Mouse (Mus musculus): ENCODE measurements around the gene Thada. TPM values are rescaled to one million over a fixed set of nuclear protein-coding genes. Genes with fewer than 3 reads are reported as not detected.

Thada gene
- total and polyA plus RNA-seq, 3 experiments = 17.3 to 26.7 (median 22.2) TPM

DNA sequence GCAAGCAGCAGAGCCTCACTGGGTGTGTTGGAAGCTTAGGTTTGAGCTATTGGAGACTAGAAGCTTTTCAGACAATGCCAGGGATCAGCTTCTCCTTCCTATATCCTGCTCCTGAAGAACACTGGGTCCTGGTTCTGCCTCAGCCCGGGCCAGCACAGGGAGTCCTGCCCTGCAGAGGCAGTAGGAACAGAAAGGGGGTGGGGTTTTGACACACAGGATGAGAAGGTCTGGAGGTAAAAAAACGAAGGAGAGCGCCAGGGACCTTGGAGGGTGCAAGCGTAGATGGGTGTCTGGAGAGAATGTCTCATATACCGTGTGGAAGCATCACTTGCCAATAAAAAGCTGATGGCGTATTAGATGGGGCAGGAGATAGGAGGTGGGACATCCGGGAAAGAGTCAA, 289.6 kb downstream of the Thada start:
- TF ChIP-seq GABPA (IDR thresholded peaks at IDR 0.05; ENCODE audit: insufficient replicate concordance, low read depth, low read length) = no peak
- no peak for TF ChIP-seq JUND (conservative IDR thresholded peaks at IDR 0.05; ENCODE audit: low read depth, low read length)
- no peak for TF ChIP-seq USF2 (conservative IDR thresholded peaks at IDR 0.05; ENCODE audit: low read depth, low read length)
- TF ChIP-seq CHD2 (IDR thresholded peaks at IDR 0.05; ENCODE audit: low read length) = no peak
- TF ChIP-seq BHLHE40 (IDR thresholded peaks at IDR 0.05; ENCODE audit: low read depth, low read length) = no peak
- no peak for TF ChIP-seq CTCF (conservative IDR thresholded peaks at IDR 0.05 in 1 of 2, IDR thresholded peaks at IDR 0.05 in 1 of 2; ENCODE audit: low read depth in 2 of 2, low read length in 2 of 2)
- TF ChIP-seq EP300 (IDR thresholded peaks at IDR 0.05; ENCODE audit: low read length) = no peak
- peaks cover 0 to 3% of the 10 kb centered on the region in 2 experiments for H3K36me3 ChIP-seq (replicated peaks in 1 of 2; ENCODE audit: control insufficient read depth in 1 of 2, insufficient read depth in 1 of 2, low read length in 1 of 2)
- dilution Hi-C loops (cut with MboI; ENCODE audit: extremely low pct_ligation_motif_present, extremely low pct_unique_long_range_greater_than_20kb, low sequenced_read_pairs) (no loop called here), in situ Hi-C loops (cut with MboI; ENCODE audit: low pct_ligation_motif_present, low pct_unique_long_range_greater_than_20kb, low sequenced_read_pairs) (no loop called here)
- H3K9me3 ChIP-seq (replicated peaks; ENCODE audit: low read length) = peaks cover 8% of the 10 kb centered on the region
- no peak overlapping the region for H3K4me3 ChIP-seq (replicated peaks in 1 of 3; ENCODE audit: low read depth in 2 of 3, low read length in 2 of 3, poor library complexity in 1 of 3)
- no peak for DNase-seq (ENCODE audit: extremely low read depth)
- H3K4me1 ChIP-seq (ENCODE audit: control insufficient read depth in 1 of 2, insufficient read depth in 2 of 2) = peaks cover 0 to 15% of the 10 kb centered on the region in 2 experiments; a peak in 2 of 4 replicates
- no peaks in the 10 kb centered on the region for H3K27me3 ChIP-seq (replicated peaks)
- H3K4me2 ChIP-seq (ENCODE audit: insufficient read depth, low read depth, poor library complexity, severe bottlenecking) = no peak overlapping the region
- H3K79me2 ChIP-seq (replicated peaks; ENCODE audit: control insufficient read depth, extremely low read depth, insufficient read depth, poor library complexity, severe bottlenecking) = no peaks in the 10 kb centered on the region
- no peak overlapping the region for H3K27ac ChIP-seq (ENCODE audit: insufficient read depth, low read depth)
- no peak overlapping the region for H3K9ac ChIP-seq (ENCODE audit: insufficient read depth, low read depth)

DNA sequence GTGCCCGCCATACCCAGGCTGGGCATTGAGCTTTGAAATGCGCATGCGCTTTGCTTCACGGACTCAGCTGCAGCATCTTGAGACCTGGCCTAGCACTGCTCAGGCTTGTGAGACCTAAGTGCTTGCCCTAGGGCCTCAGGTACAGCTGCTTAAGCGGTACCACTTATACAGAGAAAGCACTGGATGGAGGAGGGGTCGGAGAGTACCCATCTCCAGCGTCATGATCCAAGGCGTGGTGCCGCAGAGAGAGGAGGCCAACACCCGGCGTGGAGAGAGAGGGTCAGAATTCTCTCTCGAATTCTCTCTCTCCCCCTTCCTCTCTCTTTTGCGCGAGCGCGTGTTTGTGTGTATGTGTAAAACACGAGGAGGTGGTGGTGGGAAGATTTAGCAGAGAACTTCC, 290.8 kb downstream of the Thada start:
- Histone ChIP-seq H3K27ac (ENCODE audit: insufficient read depth, low read depth) (no peak overlapping the region), H3K36me3 (replicated peaks in 1 of 2; ENCODE audit: control insufficient read depth in 1 of 2, insufficient read depth in 1 of 2, low read length in 1 of 2) (peaks cover 0 to 3% of the 10 kb centered on the region in 2 experiments), H3K79me2 (replicated peaks; ENCODE audit: control insufficient read depth, extremely low read depth, insufficient read depth, poor library complexity, severe bottlenecking) (no peaks in the 10 kb centered on the region), H3K27me3 (replicated peaks) (no peaks in the 10 kb centered on the region), H3K4me3 (replicated peaks in 1 of 3; ENCODE audit: low read depth in 2 of 3, low read length in 2 of 3, poor library complexity in 1 of 3) (no peak overlapping the region), H3K9ac (ENCODE audit: insufficient read depth, low read depth) (no peak overlapping the region), H3K4me2 (ENCODE audit: insufficient read depth, low read depth, poor library complexity, severe bottlenecking) (no peak overlapping the region), H3K9me3 (replicated peaks; ENCODE audit: low read length) (peaks cover 8% of the 10 kb centered on the region), H3K4me1 (ENCODE audit: control insufficient read depth in 1 of 2, insufficient read depth in 2 of 2) (peaks cover 0 to 9% of the 10 kb centered on the region in 2 experiments; a peak in 2 of 4 replicates)
- no peak for DNase-seq (ENCODE audit: extremely low read depth)
- dilution Hi-C loops (cut with MboI; ENCODE audit: extremely low pct_ligation_motif_present, extremely low pct_unique_long_range_greater_than_20kb, low sequenced_read_pairs) = no loop called here
- TF ChIP-seq IRF4 (IDR thresholded peaks at IDR 0.05; ENCODE audit: low read depth, low read length) (no peak), USF2 (conservative IDR thresholded peaks at IDR 0.05; ENCODE audit: low read depth, low read length) (no peak), RAD21 (IDR thresholded peaks at IDR 0.05; ENCODE audit: low read depth, low read length) (no peak), CHD2 (IDR thresholded peaks at IDR 0.05; ENCODE audit: low read length) (no peak)
- in situ Hi-C loops (cut with MboI; ENCODE audit: low pct_ligation_motif_present, low pct_unique_long_range_greater_than_20kb, low sequenced_read_pairs) = no loop called here

DNA sequence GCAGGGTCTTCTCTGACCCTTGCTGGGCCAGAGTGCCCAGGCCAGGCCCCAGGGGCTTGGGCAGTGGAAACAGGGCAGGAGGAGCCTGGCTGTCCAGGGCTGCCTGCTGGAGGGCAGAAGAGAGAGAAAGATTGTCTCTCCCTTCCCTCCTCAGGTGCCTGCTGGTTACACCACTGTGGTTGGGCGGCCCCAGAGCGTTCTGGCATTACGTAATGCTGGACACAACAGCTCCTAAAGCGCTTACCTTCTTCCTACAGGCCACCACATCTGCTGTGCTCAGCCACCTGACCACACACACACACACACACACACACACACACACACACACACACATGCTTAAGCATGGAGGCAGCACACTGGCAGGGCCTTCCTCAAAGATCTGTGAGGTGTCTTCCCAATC, 298.6 kb downstream of the Thada start:
- Histone ChIP-seq H3K27me3 (replicated peaks) (no peaks in the 10 kb centered on the region), H3K27ac (ENCODE audit: insufficient read depth, low read depth) (no peak overlapping the region), H3K9me3 (replicated peaks; ENCODE audit: low read length) (no peaks in the 10 kb centered on the region), H3K4me2 (ENCODE audit: insufficient read depth, low read depth, poor library complexity, severe bottlenecking) (no peak overlapping the region), H3K9ac (ENCODE audit: insufficient read depth, low read depth) (no peak overlapping the region), H3K4me1 (ENCODE audit: control insufficient read depth in 1 of 2, insufficient read depth in 2 of 2) (peaks cover 5 to 10% of the 10 kb centered on the region in 2 experiments; a peak in 2 of 4 replicates), H3K4me3 (replicated peaks in 1 of 3; ENCODE audit: low read depth in 2 of 3, low read length in 2 of 3, poor library complexity in 1 of 3) (no peak overlapping the region), H3K36me3 (replicated peaks in 1 of 2; ENCODE audit: control insufficient read depth in 1 of 2, insufficient read depth in 1 of 2, low read length in 1 of 2) (no peaks in the 10 kb centered on the region), H3K79me2 (replicated peaks; ENCODE audit: control insufficient read depth, extremely low read depth, insufficient read depth, poor library complexity, severe bottlenecking) (no peaks in the 10 kb centered on the region)
- no peak for TF ChIP-seq SMC3 (IDR thresholded peaks at IDR 0.05; ENCODE audit: low read depth, low read length)
- no peak for TF ChIP-seq ZMIZ1 (IDR thresholded peaks at IDR 0.05; ENCODE audit: low read depth, low read length)
- TF ChIP-seq MAFK (IDR thresholded peaks at IDR 0.05; ENCODE audit: insufficient replicate concordance, low read length) = no peak
- TF ChIP-seq POLR2AphosphoS2 (IDR thresholded peaks at IDR 0.05; ENCODE audit: low read depth, low read length) = no peak
- no peak for TF ChIP-seq BHLHE40 (IDR thresholded peaks at IDR 0.05; ENCODE audit: low read depth, low read length)
- TF ChIP-seq USF2 (conservative IDR thresholded peaks at IDR 0.05; ENCODE audit: low read depth, low read length) = no peak
- TF ChIP-seq NELFE (IDR thresholded peaks at IDR 0.05; ENCODE audit: low read depth, low read length) = no peak
- no peak for TF ChIP-seq KAT2A (IDR thresholded peaks at IDR 0.05; ENCODE audit: insufficient replicate concordance, low read length)
- TF ChIP-seq EP300 (IDR thresholded peaks at IDR 0.05; ENCODE audit: low read length) = no peak
- no peak for TF ChIP-seq TBP (conservative IDR thresholded peaks at IDR 0.05; ENCODE audit: low read depth, low read length)
- TF ChIP-seq ZKSCAN1 (IDR thresholded peaks at IDR 0.05; ENCODE audit: borderline replicate concordance, low read depth, low read length) = no peak
- no peak for TF ChIP-seq MXI1 (IDR thresholded peaks at IDR 0.05; ENCODE audit: low read depth, low read length)
- no peak for TF ChIP-seq SIN3A (IDR thresholded peaks at IDR 0.05; ENCODE audit: low read length)
- DNase-seq (ENCODE audit: extremely low read depth) = no peak
- dilution Hi-C loops (cut with MboI; ENCODE audit: extremely low pct_ligation_motif_present, extremely low pct_unique_long_range_greater_than_20kb, low sequenced_read_pairs) = no loop called here
- in situ Hi-C loops (cut with MboI; ENCODE audit: low pct_ligation_motif_present, low pct_unique_long_range_greater_than_20kb, low sequenced_read_pairs) = no loop called here

Data from CH12.LX (cell line).